8 mouse cellular contexts compared by ENCODE assay signal in genomic region chr14:84442528-84443287, GRCm38 (mm10). TPM values are rescaled to one million over a fixed set of nuclear protein-coding genes. Genes with fewer than 3 reads are reported as not detected.
DNase-seq lines count a peak whose midpoint lies in the region; ATAC-seq and TF ChIP-seq lines count a peak whose summit lies in the region.

No protein-coding gene starts in this region.

- WGBS in cerebellum, adult 2 months: under 1% methylated on average over 29 of the region's 30 CpGs
- WGBS in liver, embryonic 12.5 days (ENCODE audit: insufficient replicate concordance): under 1% methylated on average over 29 of the region's 30 CpGs
- 0% methylated on average over 29 of the region's 30 CpGs for WGBS in neural tube, embryonic 14.5 days

- TF ChIP-seq CTCF in cerebellum, adult 2 months (IDR thresholded peaks at IDR 0.05; ENCODE audit: borderline replicate concordance, insufficient read depth, low read depth, low read length): no peak

- no peaks in the 10 kb centered on the region for H3K9me3 ChIP-seq in liver, embryonic 12.5 days (replicated peaks)
- H3K9me3 ChIP-seq in neural tube, embryonic 14.5 days (ENCODE audit: control insufficient read depth, low read length): no peaks in the 10 kb centered on the region

- DNase-seq in cerebellum, adult 2 months: peak; percentile 31 to 52
- no peak for DNase-seq in cerebellum, adult 11 months
- DNase-seq in cerebellum, adult 9-11 months: peak; percentile 3
- peak; percentile 23 to 40 for DNase-seq in frontal cortex, postnatal 25 days (ENCODE audit: low spot score in 2 of 2)
- peak; percentile 11 for DNase-seq in kidney, adult 9 months
- no peak for DNase-seq in thymus, postnatal 0 days (ENCODE audit: low spot score)

- H3K27me3 ChIP-seq in cerebellum, adult 2 months (ENCODE audit: control insufficient read depth, insufficient read depth, low read length): peaks cover 6% of the 10 kb centered on the region; the same call in 1 of the 2 replicates
- peaks cover 53% of the 10 kb centered on the region for H3K27me3 ChIP-seq in liver, embryonic 12.5 days (replicated peaks)
- no peaks in the 10 kb centered on the region for H3K27me3 ChIP-seq in neural tube, embryonic 14.5 days (ENCODE audit: control insufficient read depth, insufficient read depth, low read length)

- 0 out of 2 replicates have a peak overlapping the region, but pooled peaks have one; percentile 7 for H3K9ac ChIP-seq in liver, embryonic 12.5 days
- H3K9ac ChIP-seq in neural tube, embryonic 14.5 days (replicated peaks; ENCODE audit: low read depth, low read length): peak overlapping the region; percentile 33

- no peak overlapping the region for H3K27ac ChIP-seq in cerebellum, adult 2 months (ENCODE audit: insufficient read depth, low read length)
- no peak overlapping the region for H3K27ac ChIP-seq in liver, embryonic 12.5 days
- peak overlapping the region; percentile 72 for H3K27ac ChIP-seq in neural tube, embryonic 14.5 days (ENCODE audit: low read depth, low read length)

- no peaks in the 10 kb centered on the region for H3K36me3 ChIP-seq in liver, embryonic 12.5 days
- H3K36me3 ChIP-seq in neural tube, embryonic 14.5 days (ENCODE audit: control insufficient read depth, insufficient read depth, low read length): no peaks in the 10 kb centered on the region

- TF ChIP-seq POLR2A in cerebellum, adult 2 months (IDR thresholded peaks at IDR 0.05; ENCODE audit: borderline replicate concordance, insufficient read depth, low read length): no peak

- peak overlapping the region; percentile 95 for H3K4me3 ChIP-seq in cerebellum, adult 2 months (replicated peaks; ENCODE audit: insufficient read depth, low read depth, low read length)
- H3K4me3 ChIP-seq in liver, embryonic 12.5 days: peak overlapping the region; percentile 53
- peak overlapping the region; percentile 64 for H3K4me3 ChIP-seq in neural tube, embryonic 14.5 days (ENCODE audit: low read depth, low read length)

- peak; percentile 48 for ATAC-seq in liver, embryonic 12.5 days
- peak; percentile 50 for ATAC-seq in neural tube, embryonic 14.5 days (ENCODE audit: low read depth)

- H3K4me1 ChIP-seq in cerebellum, adult 2 months (ENCODE audit: control insufficient read depth, insufficient read depth, low read length): peaks cover 7% of the 10 kb centered on the region; the same call in 1 of the 2 replicates
- no peaks in the 10 kb centered on the region; the same call in 1 of the 2 replicates for H3K4me1 ChIP-seq in liver, embryonic 12.5 days
- H3K4me1 ChIP-seq in neural tube, embryonic 14.5 days (ENCODE audit: control insufficient read depth, insufficient read depth, low read length): peaks cover 7% of the 10 kb centered on the region

- peak overlapping the region; percentile 70 for H3K4me2 ChIP-seq in liver, embryonic 12.5 days
- H3K4me2 ChIP-seq in neural tube, embryonic 14.5 days (ENCODE audit: low read depth, low read length): peak overlapping the region; percentile 91

RNA-seq across cellular contexts. Expression of gene Pcdh17, which starts 0.7 kb away (rescaled TPM):
- polyA plus RNA-seq in cerebellum, adult 2 months (2012; rRNA removed): 8.3 and 9.3 TPM in 2 replicates
- 1.4 TPM in 2 replicates for polyA plus RNA-seq in liver, embryonic 12.5 days (2016; fragmentation: Nextera tagmentation; extraction: Ambion mirVana)
- 35.8 and 42.0 TPM in 2 replicates for polyA plus RNA-seq in neural tube, embryonic 14.5 days (2014; fragmentation: Nextera tagmentation; extraction: Ambion mirVana)
- polyA plus RNA-seq in thymus, postnatal 0 days (2015; fragmentation: Nextera tagmentation; extraction: Ambion mirVana): 0.75 and 0.83 TPM in 2 replicates

Comparison
In these comparisons a context has a peak if more than half of its experiments do, and no peak if none do; other contexts are left out.
1. DNase-seq: peak in cerebellum, adult 2 months (2 of 2), cerebellum, adult 9-11 months (single experiment), frontal cortex, postnatal 25 days (2 of 2) and kidney, adult 9 months (single experiment); none in cerebellum, adult 11 months (single experiment) and thymus, postnatal 0 days (single experiment).
2. Peak in every context shown above with its lines, with median percentiles within 50 percentile points of each other: H3K4me3 ChIP-seq.